Mouse (Mus musculus) myocyte (in vitro differentiated cells): ENCODE data around the gene Cyp27a1. TPM values are rescaled to one million over a fixed set of nuclear protein-coding genes. Genes with fewer than 3 reads are reported as not detected.

Source experiments
- H3K27me3 ChIP-seq: one replicate; pipeline ENCODE4 v1.6.1; 2011; ENCODE audit not compliant: control insufficient read depth, insufficient read depth, insufficient read length
- H3K36me3 ChIP-seq: one replicate; pipeline ENCODE4 v1.6.1; 2011; ENCODE audit not compliant: control insufficient read depth, insufficient read depth
- H3K4me2 ChIP-seq: one replicate; pipeline ENCODE4 v1.6.1; 2011; ENCODE audit warnings: low read depth, control low read depth
- H3K4me3 ChIP-seq: one replicate; pipeline ENCODE4 v1.5.1; 2011; ENCODE audit warnings: mild to moderate bottlenecking, control low read depth, moderate library complexity
- H3K79me2 ChIP-seq: one replicate; pipeline ENCODE4 v1.6.1; 2011; ENCODE audit not compliant: control insufficient read depth, insufficient read depth
- H3ac ChIP-seq: one replicate; pipeline ENCODE4 v1.6.1; 2011; ENCODE audit not compliant: control insufficient read depth, insufficient read length
- CEBPB ChIP-seq: IDR thresholded peaks from 2 replicates; pipeline ENCODE4 v1.6.1; 2011; ENCODE audit warnings: mild to moderate bottlenecking, moderate library complexity; ENCODE audit not compliant: poor library complexity, insufficient read depth, severe bottlenecking
- E2F4 ChIP-seq: IDR thresholded peaks from one replicate; pipeline ENCODE4 v1.6.1; 2011; ENCODE audit warnings: mild to moderate bottlenecking, control low read depth, moderate library complexity; ENCODE audit not compliant: insufficient read depth
- MAX ChIP-seq: IDR thresholded peaks from one replicate; pipeline ENCODE4 v1.6.1; 2011; ENCODE audit warnings: low read depth, mild to moderate bottlenecking, control low read depth
- MYOD1 ChIP-seq, 3 experiments: IDR thresholded peaks; one replicate each; pipeline ENCODE4 v1.6.1; 2011; ENCODE audit warnings: control low read depth in 2 of 3, low read depth in 2 of 3, mild to moderate bottlenecking in 2 of 3, moderate library complexity in 1 of 3; ENCODE audit not compliant: insufficient read length in 2 of 3, control insufficient read depth in 1 of 3
- MYOG ChIP-seq, 3 experiments: IDR thresholded peaks; one replicate each; pipeline ENCODE4 v1.6.1; 2011; ENCODE audit warnings: control low read depth in 2 of 3, low read depth in 2 of 3, mild to moderate bottlenecking in 2 of 3; ENCODE audit not compliant: insufficient read length in 2 of 3, control insufficient read depth in 1 of 3, insufficient read depth in 1 of 3
- POLR2A ChIP-seq: IDR thresholded peaks from one replicate; pipeline ENCODE4 v1.6.1; 2011; ENCODE audit warnings: low read depth, mild to moderate bottlenecking, control low read depth, moderate library complexity; ENCODE audit not compliant: insufficient read length
- POLR2AphosphoS2 ChIP-seq: IDR thresholded peaks from one replicate; pipeline ENCODE4 v1.6.1; 2011; ENCODE audit warnings: low read depth, control low read depth; ENCODE audit not compliant: insufficient read length
- REST ChIP-seq: IDR thresholded peaks from one replicate; pipeline ENCODE4 v1.6.1; 2011; ENCODE audit warnings: mild to moderate bottlenecking, control low read depth, moderate library complexity; ENCODE audit not compliant: insufficient read depth, insufficient read length
- SRF ChIP-seq: IDR thresholded peaks from one replicate; pipeline ENCODE4 v1.6.1; 2011; ENCODE audit warnings: low read depth; ENCODE audit not compliant: control insufficient read depth, insufficient read length
- TCF12 ChIP-seq: IDR thresholded peaks from one replicate; pipeline ENCODE4 v1.6.1; 2011; ENCODE audit warnings: mild to moderate bottlenecking, control low read depth; ENCODE audit not compliant: poor library complexity, insufficient read depth, severe bottlenecking
- TCF3 ChIP-seq: IDR thresholded peaks from one replicate; pipeline ENCODE4 v1.6.1; 2011; ENCODE audit warnings: low read depth, control low read depth; ENCODE audit not compliant: insufficient read length
- USF1 ChIP-seq: IDR thresholded peaks from one replicate; pipeline ENCODE4 v1.6.1; 2011; ENCODE audit warnings: low read depth, mild to moderate bottlenecking, control low read depth, moderate library complexity
- polyA plus RNA-seq: library from polyadenylated mRNA; unstranded; fragments of >200 nt; fragmentation: generic; extraction: Trizol; gene quantifications from one replicate; pipeline ENCODE4 v1.2.1, GENCODE M21; 2012; ENCODE audit warnings: missing spikeins

Cyp27a1 gene
- polyA plus RNA-seq, 1 experiment = 0.42 TPM

- Histone ChIP-seq H3K4me3 (no peak overlapping the region), H3K79me2 (no peaks in the 10 kb centered on the region), H3K4me2 (peak overlapping the region; percentile 66), H3K27me3 (peaks cover 8% of the 10 kb centered on the region), H3ac (peak overlapping the region; percentile 7), H3K36me3 (no peaks in the 10 kb centered on the region)
- TF ChIP-seq POLR2A = no peak
- no peak for TF ChIP-seq POLR2AphosphoS2
- no peak for TF ChIP-seq MAX
- no peak for TF ChIP-seq E2F4
- no peak for TF ChIP-seq TCF3
- TF ChIP-seq TCF12 = no peak
- TF ChIP-seq USF1 = no peak
- no peak for TF ChIP-seq MYOD1 (IDR thresholded peaks at IDR 0.05; ENCODE audit: control insufficient read depth in 1 of 3, insufficient read length in 2 of 3, low read depth in 2 of 3)
- no peak for TF ChIP-seq SRF
- TF ChIP-seq CEBPB = no peak
- TF ChIP-seq MYOG (IDR thresholded peaks at IDR 0.05; ENCODE audit: control insufficient read depth in 1 of 3, insufficient read depth in 1 of 3, insufficient read length in 2 of 3, low read depth in 2 of 3) = no peak
- TF ChIP-seq REST = no peak
Measured at GRCm38 (mm10) chr1:74784041-74784759, 70.8 kb downstream of the Cyp27a1 start.

Other genes starting within 250 kb of the Cyp27a1 start
- 24.4 TPM for gene Cnot9, start 207.5 kb upstream of the Cyp27a1 start, polyA plus RNA-seq
- gene Plcd4, start 170.7 kb upstream of the Cyp27a1 start, polyA plus RNA-seq = 0.12 TPM
- gene Usp37, start 169.3 kb upstream of the Cyp27a1 start, polyA plus RNA-seq = 2.9 TPM
- gene Zfp142, start 125.3 kb upstream of the Cyp27a1 start, polyA plus RNA-seq = 7.1 TPM
- gene Bcs1l, start 125.3 kb upstream of the Cyp27a1 start, polyA plus RNA-seq = 22.7 TPM
- gene Rnf25, start 112.2 kb upstream of the Cyp27a1 start, polyA plus RNA-seq = 32.8 TPM
- 5.2 TPM for gene Stk36, start 112.1 kb upstream of the Cyp27a1 start, polyA plus RNA-seq
- 5.1 TPM for gene Ttll4, start 51.8 kb upstream of the Cyp27a1 start, polyA plus RNA-seq
- gene Prkag3, start 35.6 kb downstream of the Cyp27a1 start, polyA plus RNA-seq = 24.6 TPM
- 3.1 TPM for gene Wnt6, start 58.3 kb downstream of the Cyp27a1 start, polyA plus RNA-seq
- 44.0 TPM for gene Wnt10a, start 77.9 kb downstream of the Cyp27a1 start, polyA plus RNA-seq
- 0.05 TPM for gene Cdk5r2, start 141.4 kb downstream of the Cyp27a1 start, polyA plus RNA-seq
- not detected for gene Fev, start 171.8 kb downstream of the Cyp27a1 start, polyA plus RNA-seq
- not detected for gene Cryba2, start 179.6 kb downstream of the Cyp27a1 start, polyA plus RNA-seq
- gene Cfap65, start 222.0 kb downstream of the Cyp27a1 start, polyA plus RNA-seq = not detected
- 0.07 TPM for gene Ihh, start 238.1 kb downstream of the Cyp27a1 start, polyA plus RNA-seq